Mouse (Mus musculus): Measurements from ENCODE around the gene H2-T22.
"Not testable (repeated sequence)": the region's sequence is repeated elsewhere in the genome, so short reads cannot be mapped to it uniquely, and the experiment has no call there.

H2-T22 gene

GRCm38 (mm10) chr17:36042610-36043169 is at the start of gene H2-T22, which contains the start of gene Gm6034:
Gene H2-T22 (minus strand): TSS chr17:36042747.
Gene Gm6034 (plus strand): TSS chr17:36042961.
- DNase-seq, result peak; percentile 99

DNA sequence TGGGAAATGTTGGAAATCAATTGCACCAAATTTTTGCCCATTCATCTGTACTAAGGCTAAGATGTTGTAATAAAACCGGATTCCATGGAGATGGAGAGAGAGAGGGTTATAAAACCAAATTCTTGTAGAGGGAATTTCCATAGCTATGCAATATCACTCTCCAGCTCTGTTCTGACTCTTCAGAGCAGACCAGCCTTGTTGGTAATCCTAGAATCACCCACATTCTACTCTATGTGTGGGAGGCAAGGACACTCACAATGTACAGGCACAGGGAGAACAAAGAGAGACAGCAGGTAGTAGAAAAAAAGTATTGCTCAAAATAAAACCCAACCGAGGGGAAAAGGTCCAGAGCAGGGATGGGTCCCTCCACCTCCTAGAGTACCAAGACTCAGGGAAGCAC is 49.4 kb upstream of the H2-T22 start:
- not testable (repeated sequence) for DNase-seq

- DNase-seq, result peak; percentile 2
Measured at GRCm38 (mm10) chr17:36085976-36086375, 43.4 kb upstream of the H2-T22 start.

- peak; percentile 57 for DNase-seq
Measured at GRCm38 (mm10) chr17:36083870-36084451, 41.4 kb upstream of the H2-T22 start.

DNA sequence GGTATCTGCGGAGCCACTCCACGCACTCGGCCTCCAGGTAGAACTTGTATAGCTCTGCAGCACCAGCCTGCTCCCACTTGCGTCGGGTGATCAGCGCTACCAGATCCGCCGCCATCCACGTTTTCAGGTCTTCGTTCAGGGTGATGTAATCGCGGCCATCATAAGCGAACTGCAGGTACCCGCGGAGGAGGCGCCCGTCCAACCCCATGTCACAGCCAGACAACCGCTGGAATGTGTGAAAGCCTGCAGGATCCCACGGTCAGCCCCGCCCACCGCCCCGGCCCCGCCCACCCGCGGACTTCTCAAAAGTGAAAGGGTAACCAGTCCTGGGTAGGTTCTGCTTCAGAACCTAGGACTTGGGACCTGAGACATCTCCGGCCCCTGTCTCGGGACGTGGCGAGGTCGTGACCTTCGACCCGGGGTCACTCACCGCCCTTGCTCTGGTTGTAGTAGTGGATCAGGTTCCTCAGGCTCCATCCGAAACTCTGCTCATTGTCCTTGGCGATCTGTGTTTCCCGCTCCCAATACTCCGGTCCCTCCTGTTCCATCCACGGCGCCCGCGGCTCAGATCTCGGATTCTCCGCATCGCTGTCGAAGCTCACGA is 40.8 kb upstream of the H2-T22 start:
- DNase-seq, result peak; percentile 95

GRCm38 (mm10) chr17:36082519-36083232 is 40.1 kb upstream of the H2-T22 start:
- DNase-seq, result not testable (repeated sequence)

DNA sequence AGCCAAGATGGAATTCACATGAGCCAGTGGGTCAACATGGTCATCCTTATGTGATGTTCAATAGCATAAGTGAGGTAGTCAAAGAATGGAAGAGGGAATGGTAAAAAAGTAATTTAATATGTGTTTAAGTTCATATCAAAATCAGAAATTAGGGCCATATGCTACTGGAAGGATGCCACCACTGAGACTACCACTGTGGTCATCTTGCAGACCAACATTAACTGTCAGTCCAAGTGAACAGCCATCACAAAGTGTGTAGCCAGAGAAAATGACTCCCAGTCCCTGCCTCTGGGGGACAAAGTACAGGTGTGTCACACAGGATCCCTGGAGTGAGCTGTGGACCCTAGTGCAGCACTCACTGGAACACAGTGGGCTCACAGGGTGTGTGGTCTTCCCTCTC is 39.4 kb upstream of the H2-T22 start:
- peak; percentile 61 for DNase-seq

GRCm38 (mm10) chr17:36060829-36061228 is 18.3 kb upstream of the H2-T22 start:
- peak; percentile 96 for DNase-seq

- DNase-seq, result peak; percentile 28
Measured at GRCm38 (mm10) chr17:36058362-36058761, 15.8 kb upstream of the H2-T22 start, which contains the start of gene Gm11127. Gene Gm11127 (minus strand): TSS chr17:36058371.

GRCm38 (mm10) chr17:36057927-36058326 is 15.4 kb upstream of the H2-T22 start:
- peak; percentile 62 for DNase-seq

GRCm38 (mm10) chr17:36043286-36043685 is 739 bp upstream of the H2-T22 start:
- no peak for DNase-seq

DNA sequence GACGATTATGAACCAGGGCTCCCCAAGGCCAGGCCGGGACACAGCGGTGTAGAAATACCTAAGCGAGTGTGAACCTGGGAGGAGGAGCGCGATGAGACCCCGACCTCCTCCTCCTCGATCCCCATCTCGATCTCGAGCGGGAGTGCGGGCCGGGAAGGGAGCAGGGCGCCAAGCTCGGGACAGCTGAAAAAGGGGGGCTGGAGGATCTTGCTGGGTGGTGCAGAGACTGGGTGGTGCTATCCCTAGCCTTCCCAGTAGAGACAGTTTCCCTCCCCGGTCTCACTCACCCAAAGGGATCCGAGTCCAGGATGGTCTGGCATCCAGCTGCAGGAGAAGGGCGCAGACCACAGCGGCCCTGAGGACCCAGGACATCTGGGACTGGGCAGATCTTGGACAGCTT is 492 bp downstream of the H2-T22 start:
- peak; percentile 96 for DNase-seq

DNA sequence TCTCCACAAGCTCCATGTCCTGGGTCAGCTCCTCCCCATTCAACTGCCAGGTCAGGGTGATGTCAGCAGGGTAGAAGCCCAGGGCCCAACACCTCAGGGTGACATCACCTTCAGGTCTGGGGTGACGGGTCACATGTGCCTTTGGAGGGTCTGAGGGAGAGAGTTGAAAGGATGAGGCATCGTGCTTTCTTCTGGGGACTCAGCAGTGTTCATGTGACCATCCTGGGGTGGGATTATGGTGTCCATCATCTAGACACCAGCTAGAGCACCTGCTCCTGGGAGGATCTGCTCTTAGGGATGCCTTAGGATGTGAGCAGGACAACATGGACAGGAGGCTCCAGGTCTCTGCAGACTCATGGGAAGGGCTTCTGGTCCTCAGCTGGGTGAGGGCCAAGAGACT is 1.9 kb downstream of the H2-T22 start:
- DNase-seq, result peak; percentile 91

- DNase-seq, result not testable (repeated sequence)
Measured at GRCm38 (mm10) chr17:36036126-36036525, 6.4 kb downstream of the H2-T22 start.

DNA sequence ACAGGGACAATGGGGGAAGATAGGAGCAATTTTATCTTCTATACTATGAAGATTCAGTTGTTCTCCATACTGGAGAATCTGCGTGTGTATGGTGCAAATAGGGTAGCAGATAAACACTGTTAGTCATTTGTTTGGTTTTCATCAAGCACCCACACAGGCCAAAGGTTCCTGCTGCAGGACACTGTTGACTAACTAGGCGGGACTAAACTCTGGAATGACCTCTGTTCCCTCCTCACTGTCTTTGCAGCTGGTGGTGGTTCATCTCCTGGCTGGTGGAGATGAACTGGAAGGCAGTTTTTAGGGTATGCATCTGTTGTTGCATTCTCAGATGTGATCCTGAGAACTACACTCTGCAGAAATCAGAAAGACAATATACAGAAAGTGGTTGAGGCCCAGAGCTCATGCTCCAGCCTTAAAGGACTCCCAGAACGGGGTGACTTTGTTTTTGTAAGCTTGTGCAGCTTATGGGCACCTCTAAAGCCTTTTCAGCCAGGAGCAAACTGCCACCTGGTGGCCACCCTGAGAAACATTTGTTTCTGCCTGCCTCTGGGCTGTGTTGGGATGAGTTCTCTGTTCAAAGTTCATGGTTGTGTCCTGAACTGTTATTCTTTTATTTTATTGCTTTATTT is 7.4 kb downstream of the H2-T22 start:
- DNase-seq, result peak; percentile 96

DNA sequence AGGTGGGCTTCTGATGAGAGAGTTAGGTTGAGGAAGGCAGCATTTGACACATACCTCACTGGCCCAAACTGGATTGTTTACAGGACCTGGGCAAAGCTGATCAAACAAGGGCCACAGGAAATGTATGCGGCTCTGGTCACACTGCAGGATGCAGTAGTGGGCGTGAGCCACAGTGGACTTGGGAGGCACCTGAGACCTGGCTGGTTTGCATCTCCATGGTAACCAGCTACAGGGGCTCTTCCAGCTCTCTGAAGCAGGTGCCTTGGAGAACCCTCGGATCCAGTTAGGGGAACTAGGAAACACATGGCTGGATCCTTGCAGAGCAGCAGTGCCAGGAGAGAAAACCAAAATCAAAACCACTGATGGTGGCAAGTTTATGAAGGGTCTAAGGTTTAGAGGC is 8.0 kb downstream of the H2-T22 start:
- peak; percentile 88 for DNase-seq

DNA sequence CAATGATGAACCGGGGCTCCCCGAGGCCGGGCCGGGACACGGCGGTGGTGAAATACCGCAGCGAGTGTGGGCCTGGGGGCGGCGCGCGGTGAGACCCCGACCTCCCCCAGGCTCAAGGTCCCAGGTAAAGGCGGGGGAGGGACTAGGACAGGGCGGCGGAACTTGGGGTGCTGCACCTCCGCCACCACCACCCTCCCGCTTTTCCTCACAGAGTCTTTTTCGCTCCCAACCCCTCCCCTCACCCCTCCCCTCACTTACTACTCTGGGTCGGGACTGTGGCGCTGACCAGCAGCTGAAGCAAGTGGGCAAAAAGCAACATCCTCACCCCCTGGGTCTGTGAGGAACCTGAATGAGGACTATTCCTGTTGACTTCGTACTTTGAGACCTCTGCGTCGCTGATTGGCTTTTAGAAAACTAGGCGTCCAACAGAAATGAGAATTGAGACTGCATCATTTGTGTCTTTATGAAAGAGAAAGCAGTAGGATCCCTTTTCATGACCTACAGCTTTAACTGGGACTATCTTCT is 10.1 kb downstream of the H2-T22 start, which contains the start of gene H2-T23:
H2-T23 (minus strand) TSS at position 505 of the 525 bp plus-strand sequence.
- DNase-seq, result peak; percentile 99

DNA sequence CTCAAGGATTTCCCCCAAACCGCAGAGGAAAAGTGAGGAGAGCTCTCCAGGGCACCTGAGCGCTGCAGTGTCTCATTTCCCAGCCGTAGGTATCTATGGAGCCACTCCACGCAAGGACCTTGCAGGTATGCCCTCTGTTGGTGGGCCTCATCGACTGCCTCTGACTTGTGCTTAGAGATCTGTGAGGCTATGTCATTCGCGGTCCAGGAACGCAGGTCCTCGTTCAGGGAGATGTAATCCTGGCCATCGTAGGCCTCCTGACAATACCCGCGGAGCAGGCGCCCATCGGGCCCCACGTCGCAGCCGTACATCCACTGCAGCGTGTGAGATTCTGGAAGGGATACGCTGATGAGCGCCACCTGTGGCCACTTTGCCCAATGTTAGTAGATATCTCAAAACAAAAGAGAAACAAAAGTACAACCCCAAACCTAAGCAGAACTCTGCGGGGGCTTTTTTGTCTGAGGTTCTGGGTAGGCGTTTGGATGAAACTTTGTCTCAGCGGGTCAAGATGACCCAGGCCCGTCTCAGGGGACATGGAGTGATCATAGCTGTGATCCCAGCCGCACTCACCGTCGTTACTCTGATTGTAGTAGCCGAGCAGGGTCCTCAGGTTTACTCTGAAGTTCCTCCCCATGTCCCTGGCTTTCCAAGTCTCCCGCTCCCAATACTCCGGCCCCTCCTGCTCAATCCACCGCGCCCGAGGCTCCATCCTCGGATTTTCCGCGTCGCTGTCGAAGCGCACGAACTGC is 10.8 kb downstream of the H2-T22 start:
- peak; percentile 97 for DNase-seq

DNA sequence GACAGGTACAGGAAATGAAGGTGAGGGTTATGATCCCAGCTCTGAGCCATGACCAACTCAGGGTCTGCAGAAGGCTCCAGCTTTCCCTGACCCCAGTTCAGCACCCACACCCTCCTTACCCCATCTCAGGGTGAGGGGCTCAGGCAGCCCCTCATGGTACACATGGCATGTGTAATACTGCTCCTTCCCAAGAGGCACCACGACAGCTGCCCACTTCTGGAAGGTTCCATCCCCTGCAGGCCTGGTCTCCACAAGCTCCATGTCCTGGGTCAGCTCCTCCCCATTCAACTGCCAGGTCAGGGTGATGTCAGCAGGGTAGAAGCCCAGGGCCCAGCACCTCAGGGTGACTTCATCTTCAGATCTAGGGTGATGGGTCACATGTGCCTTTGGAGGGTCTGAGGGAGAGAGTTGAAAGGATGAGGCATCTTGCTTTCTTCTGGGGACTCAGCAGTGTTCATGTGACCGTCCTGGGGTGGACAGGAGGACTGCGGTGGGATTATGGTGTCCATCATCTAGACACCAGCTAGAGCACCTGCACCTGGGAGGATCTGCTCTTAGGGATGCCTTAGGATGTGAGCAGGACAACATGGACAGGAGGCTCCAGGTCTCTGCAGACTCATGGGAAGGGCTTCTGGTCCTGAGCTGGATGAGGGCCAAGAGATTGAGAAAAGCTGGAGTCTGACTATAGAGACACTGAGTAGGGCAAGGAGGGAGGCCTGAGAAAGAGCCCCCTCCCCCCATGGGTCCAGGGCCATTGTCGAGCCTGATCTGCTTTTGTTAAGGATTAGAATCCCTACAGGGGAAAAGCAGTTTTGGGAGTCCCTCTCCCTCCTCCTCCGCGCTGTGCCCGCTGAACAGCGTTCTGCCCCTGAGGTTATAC is 11.6 kb downstream of the H2-T22 start:
- peak; percentile 94 for DNase-seq

GRCm38 (mm10) chr17:36030046-36030702 is 12.4 kb downstream of the H2-T22 start:
- DNase-seq, result peak; percentile 94
